Mouse (Mus musculus) neural tube, embryonic 15.5 days (tissue): Measurements from ENCODE around the gene Cyren. TPM values are rescaled to one million over a fixed set of nuclear protein-coding genes. Genes with fewer than 3 reads are reported as not detected.

Source experiments
- ATAC-seq: fragments of 200-750 bp; cut with Nextera tagmentation; 2 replicates; pipeline ENCODE4 v1.8.0; 2017; ENCODE audit warnings: mild to moderate bottlenecking, moderate TSS enrichment, moderate library complexity; ENCODE audit not compliant: low FRiP score
- H3K27ac ChIP-seq: fragments of 300-500 bp; sonication (generic); replicated peaks from 2 replicates; pipeline ENCODE4 v1.5.1; 2015; ENCODE audit warnings: mild to moderate bottlenecking, inconsistent platforms
- H3K27me3 ChIP-seq: fragments of 300-500 bp; sonication (generic); replicated peaks from 2 replicates; pipeline ENCODE4 v1.6.1; 2015; ENCODE audit warnings: inconsistent platforms
- H3K36me3 ChIP-seq: fragments of 300-500 bp; sonication (generic); 2 replicates; pipeline ENCODE4 v1.6.1; 2015; ENCODE audit warnings: inconsistent platforms
- H3K4me1 ChIP-seq: fragments of 300-500 bp; sonication (generic); 2 replicates; pipeline ENCODE4 v1.6.1; 2015; ENCODE audit warnings: inconsistent platforms
- H3K4me2 ChIP-seq: fragments of 300-500 bp; sonication (generic); 2 replicates; pipeline ENCODE4 v1.6.1; 2015; ENCODE audit warnings: inconsistent platforms, mild to moderate bottlenecking, moderate library complexity
- H3K4me3 ChIP-seq: fragments of 300-500 bp; sonication (generic); replicated peaks from 2 replicates; pipeline ENCODE4 v1.5.1; 2015; ENCODE audit warnings: mild to moderate bottlenecking, inconsistent platforms
- H3K9ac ChIP-seq: fragments of 300-500 bp; sonication (generic); replicated peaks from 2 replicates; pipeline ENCODE4 v1.6.1; 2015; ENCODE audit warnings: mild to moderate bottlenecking, inconsistent platforms
- H3K9me3 ChIP-seq: fragments of 300-500 bp; sonication (generic); replicated peaks from 2 replicates; pipeline ENCODE4 v1.6.1; 2016; ENCODE audit warnings: inconsistent platforms
- WGBS: fragments of 180-500 bp; shearing (Covaris S2); methylation state at CpG from one replicate; pipeline ENCODE4 v1.1.7; 2015; ENCODE audit warnings: mixed read lengths; 5-methylcytosine and 5-hydroxymethylcytosine counted together
- polyA plus RNA-seq: library from polyadenylated mRNA; unstranded; fragments of >200 nt; fragmentation: Nextera tagmentation; extraction: Ambion mirVana; gene quantifications from 2 replicates; pipeline ENCODE4 v1.2.1, GENCODE M21; 2015

Cyren gene
- polyA plus RNA-seq, 1 experiment from 2014 or later: 8.8 TPM

DNA sequence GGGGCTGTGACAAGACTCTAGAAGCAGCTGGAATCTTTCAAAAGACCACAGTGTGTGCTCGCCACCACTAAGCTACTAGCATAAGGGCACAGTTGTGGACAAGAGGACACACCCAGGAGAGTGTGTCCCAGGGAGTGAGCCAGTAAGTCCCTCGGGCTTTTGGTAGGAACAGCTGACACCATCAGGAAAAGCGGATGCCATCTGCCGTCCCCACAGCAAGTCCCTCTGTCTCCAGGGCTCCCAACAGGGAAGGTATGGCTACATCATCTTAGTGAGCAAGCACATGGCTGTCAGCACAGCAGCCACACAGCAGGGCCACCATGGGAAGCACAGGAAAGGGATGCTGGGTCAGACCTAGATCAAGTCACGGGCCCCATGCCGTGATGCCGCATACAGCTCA, 17.7 kb upstream of the Cyren start:
- ATAC-seq: no peak
- Histone ChIP-seq H3K27ac (no peak overlapping the region), H3K9ac (no peak overlapping the region), H3K4me1 (no peaks in the 10 kb centered on the region), H3K9me3 (no peaks in the 10 kb centered on the region), H3K4me3 (no peak overlapping the region), H3K27me3 (no peaks in the 10 kb centered on the region), H3K36me3 (peaks cover 67% of the 10 kb centered on the region), H3K4me2 (no peak overlapping the region)
- 89% methylated on average over 7 of the region's 7 CpGs for WGBS

DNA sequence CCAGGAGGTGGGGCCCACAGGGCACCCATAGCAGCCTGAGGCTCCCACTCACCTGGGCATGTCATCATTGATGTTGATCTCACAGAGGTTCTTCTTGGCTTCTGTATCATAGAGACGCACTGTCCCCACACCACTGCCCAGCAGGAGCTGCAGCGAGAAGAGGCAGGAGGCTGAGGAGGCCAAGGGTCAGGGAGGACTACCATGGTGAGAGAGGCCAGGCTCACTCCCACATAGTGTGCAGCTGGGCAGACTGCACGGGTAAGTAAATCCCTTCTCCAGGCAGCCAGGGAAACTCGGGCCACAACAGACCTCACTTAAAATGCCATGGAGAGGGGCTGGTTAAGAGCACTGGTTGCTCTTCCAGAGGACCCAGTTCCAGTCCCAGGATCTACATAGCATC, 11.3 kb upstream of the Cyren start:
- no peak overlapping the region for H3K27ac ChIP-seq
- no peaks in the 10 kb centered on the region; the same call in 1 of the 2 replicates for H3K4me1 ChIP-seq
- no peaks in the 10 kb centered on the region for H3K9me3 ChIP-seq
- H3K4me2 ChIP-seq: no peak overlapping the region
- peaks cover 73% of the 10 kb centered on the region for H3K36me3 ChIP-seq
- 61% methylated on average over 4 of the region's 4 CpGs for WGBS
- no peak for ATAC-seq
- no peak overlapping the region for H3K9ac ChIP-seq
- no peak overlapping the region for H3K4me3 ChIP-seq
- no peaks in the 10 kb centered on the region for H3K27me3 ChIP-seq

DNA sequence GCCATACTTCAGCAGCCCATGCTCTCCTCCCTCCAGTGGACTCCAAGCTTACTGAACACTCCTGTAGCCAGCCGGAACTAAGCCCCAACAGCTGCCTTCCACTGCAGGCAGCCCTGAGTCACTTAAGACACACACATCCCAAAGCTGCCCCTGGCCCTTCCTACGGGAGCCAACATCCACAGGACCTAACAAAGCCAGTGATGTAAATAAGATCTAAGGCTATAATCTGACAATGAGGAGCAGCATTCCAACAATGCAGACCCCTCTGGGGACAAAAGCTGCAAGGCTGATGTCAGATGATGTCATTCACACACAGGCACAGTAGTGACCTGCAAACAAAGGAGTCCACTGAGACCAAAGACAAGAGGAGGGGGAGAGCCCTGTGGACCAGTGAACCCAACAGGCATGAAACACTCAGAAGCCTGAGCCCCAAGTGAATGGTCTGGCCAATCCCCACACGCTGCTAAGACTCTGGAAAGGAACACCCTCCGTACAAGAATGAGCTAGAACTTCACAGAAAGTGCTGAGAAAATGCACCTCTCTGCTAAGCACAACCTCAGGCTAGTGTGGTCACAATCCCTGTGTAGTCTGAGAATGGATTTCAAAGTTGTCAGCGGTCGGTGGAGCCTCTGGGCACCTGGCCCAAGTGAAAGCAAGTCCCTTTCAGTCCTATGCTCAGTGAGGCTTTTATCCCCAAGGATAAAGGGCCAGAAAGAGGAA, 9.4 kb upstream of the Cyren start:
- Histone ChIP-seq H3K9me3 (no peaks in the 10 kb centered on the region), H3K4me3 (no peak overlapping the region), H3K4me2 (no peak overlapping the region), H3K27ac (no peak overlapping the region), H3K9ac (no peak overlapping the region), H3K4me1 (no peaks in the 10 kb centered on the region; the same call in 1 of the 2 replicates), H3K36me3 (peaks cover 74% of the 10 kb centered on the region), H3K27me3 (no peaks in the 10 kb centered on the region)
- ATAC-seq: no peak
- 32% methylated on average over 6 of the region's 6 CpGs for WGBS

DNA sequence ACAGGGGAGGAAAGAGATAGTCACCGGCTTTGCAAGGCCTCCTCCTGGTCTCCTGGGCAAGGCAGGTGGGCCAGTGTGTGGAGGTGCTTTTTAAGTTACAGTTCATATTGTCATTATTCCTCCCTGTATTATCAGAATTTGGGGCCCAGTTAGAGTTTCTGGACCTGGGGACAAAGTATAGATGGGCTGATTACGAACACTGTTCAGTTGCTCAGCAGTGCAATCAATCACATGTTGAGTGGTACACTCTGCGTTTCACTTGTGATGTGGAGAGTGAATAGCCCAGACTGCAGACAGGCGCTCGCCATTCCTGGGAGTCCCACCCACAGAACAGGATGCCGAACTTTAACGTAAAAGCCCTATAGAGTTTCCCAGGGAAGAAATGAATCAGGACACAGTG, 6.9 kb upstream of the Cyren start:
- ATAC-seq: no peak
- peaks cover 62% of the 10 kb centered on the region for H3K36me3 ChIP-seq
- no peak overlapping the region for H3K4me2 ChIP-seq
- no peaks in the 10 kb centered on the region for H3K9me3 ChIP-seq
- H3K27me3 ChIP-seq: no peaks in the 10 kb centered on the region
- H3K27ac ChIP-seq: no peak overlapping the region
- H3K9ac ChIP-seq: no peak overlapping the region
- H3K4me1 ChIP-seq: no peaks in the 10 kb centered on the region; the same call in 1 of the 2 replicates
- WGBS: 82% methylated on average over 7 of the region's 7 CpGs
- H3K4me3 ChIP-seq: no peak overlapping the region

DNA sequence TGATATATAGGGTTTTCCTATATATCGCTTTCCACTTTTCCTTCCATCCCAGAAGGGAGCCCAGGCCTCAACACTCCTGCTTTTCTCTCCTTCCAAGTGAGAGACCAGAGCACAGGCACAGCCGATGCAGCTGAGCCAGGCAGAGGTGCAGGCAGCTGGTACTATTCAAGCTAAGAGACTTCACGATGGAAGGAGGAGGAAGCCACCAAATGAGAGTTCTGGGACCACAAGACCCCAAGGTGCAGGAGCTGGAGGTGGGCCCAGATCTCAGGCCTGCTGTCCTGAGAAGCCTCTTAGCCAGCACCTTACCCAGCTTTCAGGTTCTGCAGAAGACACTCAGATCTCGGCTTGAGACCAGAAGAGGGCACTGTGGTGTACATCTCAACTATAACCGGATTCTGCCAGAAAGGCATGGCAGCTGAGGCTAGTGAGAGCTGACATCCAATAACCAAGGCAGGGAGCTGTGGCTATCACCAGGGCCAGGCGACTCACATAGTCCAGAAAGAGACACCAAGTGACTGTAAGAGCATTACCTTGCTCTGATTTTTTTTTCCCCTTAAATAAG, 2.1 kb upstream of the Cyren start:
- H3K36me3 ChIP-seq: peaks cover 36% of the 10 kb centered on the region
- no peak overlapping the region for H3K9ac ChIP-seq
- H3K9me3 ChIP-seq: no peaks in the 10 kb centered on the region
- no peak overlapping the region for H3K4me3 ChIP-seq
- no peak overlapping the region for H3K27ac ChIP-seq
- WGBS: 58% methylated on average over 6 of the region's 6 CpGs
- no peak overlapping the region for H3K4me2 ChIP-seq
- H3K4me1 ChIP-seq: peaks cover 22% of the 10 kb centered on the region
- no peak for ATAC-seq
- H3K27me3 ChIP-seq: no peaks in the 10 kb centered on the region

DNA sequence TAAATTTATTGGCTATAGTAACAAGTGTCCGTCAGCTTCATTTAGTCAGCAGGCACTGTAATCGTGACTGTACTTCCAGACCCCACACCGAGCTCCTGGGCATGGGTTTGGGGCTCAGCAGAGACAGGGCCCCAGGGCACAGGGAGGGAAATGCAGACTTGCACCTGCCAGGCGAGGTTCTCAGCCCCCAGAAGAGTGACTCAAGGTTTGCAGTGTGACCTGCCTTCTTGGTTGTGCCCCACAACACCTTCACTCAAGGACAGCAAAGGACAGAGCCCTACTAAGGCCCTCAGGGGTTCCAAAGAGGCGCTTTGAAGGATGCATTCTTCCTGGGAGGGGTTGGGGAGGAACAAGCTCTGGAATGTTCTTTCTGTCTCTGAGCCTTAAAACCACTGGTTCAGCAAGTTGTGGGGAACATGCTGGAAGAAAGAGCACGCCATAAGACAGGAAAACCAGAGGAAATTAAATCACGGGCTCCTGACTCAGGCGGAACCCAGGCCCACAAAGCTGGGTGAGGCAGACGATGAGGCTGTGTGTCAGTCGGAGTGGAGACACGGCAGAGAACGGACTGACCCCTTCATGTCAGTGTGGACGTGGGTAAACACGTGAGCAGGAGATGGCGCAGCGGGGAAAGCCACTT, 1.4 kb upstream of the Cyren start:
- peaks cover 22% of the 10 kb centered on the region for H3K4me1 ChIP-seq
- H3K4me3 ChIP-seq: no peak overlapping the region
- H3K27me3 ChIP-seq: no peaks in the 10 kb centered on the region
- H3K4me2 ChIP-seq: no peak overlapping the region
- no peak overlapping the region for H3K27ac ChIP-seq
- no peaks in the 10 kb centered on the region for H3K9me3 ChIP-seq
- 90% methylated on average over 16 of the region's 16 CpGs for WGBS
- H3K36me3 ChIP-seq: peaks cover 29% of the 10 kb centered on the region
- H3K9ac ChIP-seq: no peak overlapping the region
- ATAC-seq: no peak

DNA sequence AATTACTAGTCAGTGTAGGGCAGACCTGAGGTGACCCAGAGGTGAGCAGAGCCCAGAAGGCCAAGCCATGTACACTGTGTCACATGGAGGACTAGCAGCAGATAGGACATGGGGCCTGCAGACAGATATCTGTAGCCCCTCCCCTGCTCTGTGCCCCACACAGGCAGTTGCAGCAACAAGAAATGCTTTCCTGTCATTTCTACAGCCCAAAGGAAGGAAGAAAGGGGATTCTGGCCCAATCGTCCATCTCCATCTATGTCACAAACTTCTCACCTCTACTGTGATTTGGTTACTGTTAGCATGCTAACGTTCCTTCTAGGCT, 1.1 kb downstream of the Cyren start:
- H3K27ac ChIP-seq: peak overlapping the region; percentile 93
- 40% methylated on average over 2 of the region's 2 CpGs for WGBS

DNA sequence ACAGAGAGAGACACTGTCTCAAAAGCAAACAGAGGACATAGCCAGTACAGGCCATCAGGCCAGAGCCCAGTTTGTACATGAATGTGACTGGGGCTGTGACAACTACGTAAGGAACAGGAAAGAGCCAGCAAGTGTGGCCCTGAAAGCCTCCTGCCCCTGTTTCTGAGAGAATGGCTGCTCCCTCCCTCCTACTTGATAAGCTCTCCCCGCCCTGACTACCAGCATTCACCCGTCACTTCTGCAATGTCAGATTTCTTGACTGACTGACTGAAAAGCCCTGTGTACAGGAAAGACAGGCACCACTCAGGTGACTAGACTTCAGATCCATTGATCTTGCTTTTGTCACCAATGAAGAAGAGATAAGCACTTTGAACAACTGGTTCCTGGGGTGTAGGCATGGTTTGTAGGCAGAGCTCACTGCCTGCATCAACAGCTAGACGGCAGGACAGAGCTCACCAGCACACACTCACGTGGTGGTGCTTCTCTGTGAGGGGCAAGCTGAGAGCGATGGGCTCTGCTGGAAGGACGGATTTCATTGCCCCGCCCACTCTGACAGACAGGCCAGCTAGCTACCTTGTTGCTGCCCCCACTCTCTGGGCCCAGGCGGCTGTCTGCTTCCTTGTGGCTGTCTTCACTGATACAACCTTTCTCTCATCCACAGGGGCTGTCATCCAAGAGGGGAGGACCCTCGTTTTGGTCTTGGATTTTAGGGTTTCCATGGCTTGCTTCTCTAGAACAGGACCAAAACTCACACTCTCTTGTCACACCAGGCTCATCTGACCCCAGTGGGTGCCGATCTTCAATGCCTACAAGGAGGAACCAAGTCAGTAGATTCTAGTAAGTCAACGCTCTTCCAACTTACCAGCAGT, 1.7 kb downstream of the Cyren start:
- H3K9me3 ChIP-seq: no peaks in the 10 kb centered on the region
- no peaks in the 10 kb centered on the region for H3K27me3 ChIP-seq
- ATAC-seq: no peak
- peak overlapping the region; percentile 93; the same call in 1 of the 2 replicates for H3K27ac ChIP-seq
- WGBS: 73% methylated on average over 12 of the region's 12 CpGs
- H3K4me3 ChIP-seq: peak overlapping the region; percentile 72; the same call in 1 of the 2 replicates
- H3K4me2 ChIP-seq: peak overlapping the region; percentile 68
- H3K4me1 ChIP-seq: peaks cover 22% of the 10 kb centered on the region
- 0 out of 2 replicates have a peak overlapping the region, but pooled peaks have one; percentile 17 for H3K9ac ChIP-seq
- 0 out of 2 replicates have a peak, but pooled peaks cover 6% of the 10 kb centered on the region for H3K36me3 ChIP-seq

More for the DNA sequence above, 1.1 kb downstream of the Cyren start:
- Histone ChIP-seq H3K4me3 (peak overlapping the region; percentile 72), H3K4me1 (peaks cover 22% of the 10 kb centered on the region), H3K36me3 (0 out of 2 replicates have a peak, but pooled peaks cover 8% of the 10 kb centered on the region), H3K9ac (peak overlapping the region; percentile 81; the same call in 1 of the 2 replicates), H3K9me3 (no peaks in the 10 kb centered on the region), H3K27me3 (no peaks in the 10 kb centered on the region), H3K4me2 (peak overlapping the region; percentile 68)
- ATAC-seq: no peak

DNA sequence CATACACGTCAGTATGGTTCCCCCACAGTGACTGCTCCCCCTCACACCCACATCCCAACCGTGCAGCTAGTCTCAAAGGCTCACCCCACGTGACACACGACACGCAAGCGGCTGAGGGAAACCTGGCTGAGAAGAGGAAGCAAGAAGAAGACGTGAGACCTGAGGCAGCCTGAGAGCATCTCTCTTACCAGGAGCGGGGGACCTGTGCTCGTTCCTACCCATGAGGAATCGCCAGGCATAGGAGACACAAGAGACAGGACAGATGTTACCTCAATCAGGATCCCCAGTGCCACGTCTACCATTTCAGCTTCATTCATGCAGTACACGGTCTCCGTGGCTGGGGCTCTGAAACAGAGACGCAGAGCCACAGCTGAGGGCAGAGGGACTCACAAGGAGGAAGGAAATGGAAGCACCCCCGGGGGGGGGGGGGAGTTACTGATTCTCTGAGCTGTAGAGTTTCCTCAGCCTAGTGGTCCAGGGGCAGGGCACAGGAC, 2.5 kb downstream of the Cyren start:
- H3K4me1 ChIP-seq: peaks cover 22% of the 10 kb centered on the region
- WGBS: 91% methylated on average over 15 of the region's 15 CpGs
- H3K27me3 ChIP-seq: no peaks in the 10 kb centered on the region
- no peaks in the 10 kb centered on the region for H3K9me3 ChIP-seq
- no peak for ATAC-seq
- no peaks in the 10 kb centered on the region for H3K36me3 ChIP-seq
- H3K9ac ChIP-seq: no peak overlapping the region
- no peak overlapping the region for H3K4me3 ChIP-seq
- no peak overlapping the region for H3K4me2 ChIP-seq
- H3K27ac ChIP-seq: no peak overlapping the region

DNA sequence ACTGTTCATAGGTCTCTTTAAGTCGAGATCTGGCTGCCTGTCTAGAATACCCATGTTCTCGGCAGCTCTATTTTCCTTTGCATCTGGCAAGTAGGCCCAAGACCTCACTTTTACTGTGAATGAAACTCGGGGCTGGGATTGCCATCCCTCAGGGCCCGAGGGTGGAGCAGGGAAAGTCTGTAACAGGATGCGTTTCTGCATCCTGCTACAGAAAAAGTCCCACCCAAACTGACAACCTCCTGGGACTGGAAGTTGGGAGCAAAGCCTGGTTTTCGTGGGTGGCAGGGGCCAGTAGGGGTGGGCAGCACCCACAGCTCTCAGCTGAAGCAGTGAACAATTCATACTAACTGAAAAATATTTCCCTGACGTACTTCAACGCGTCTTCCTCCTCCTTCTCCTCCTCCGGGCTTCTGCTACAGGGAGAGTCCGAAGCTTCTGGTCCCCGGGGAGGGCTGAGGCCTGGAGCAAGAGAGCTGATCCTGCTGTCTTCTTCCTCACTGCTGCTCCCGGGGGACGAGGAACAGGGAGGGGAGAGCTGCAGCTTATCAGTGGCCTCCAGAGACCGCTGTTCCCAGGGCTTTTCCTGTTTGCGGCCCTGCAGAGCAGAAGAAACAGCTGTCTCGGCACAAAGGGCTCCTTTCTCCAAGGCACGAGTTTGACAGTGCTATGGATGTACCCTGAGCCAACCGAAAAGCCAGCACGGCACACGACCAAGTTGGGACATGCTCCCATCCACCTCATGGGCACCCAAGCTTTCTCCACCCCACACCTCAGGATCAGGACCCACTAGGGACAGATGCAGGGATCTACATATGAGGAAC, 3.5 kb downstream of the Cyren start:
- Histone ChIP-seq H3K36me3 (no peaks in the 10 kb centered on the region), H3K27me3 (no peaks in the 10 kb centered on the region), H3K9ac (no peak overlapping the region), H3K4me3 (no peak overlapping the region), H3K27ac (0 out of 2 replicates have a peak overlapping the region, but pooled peaks have one; percentile 13), H3K4me1 (peaks cover 22% of the 10 kb centered on the region), H3K9me3 (no peaks in the 10 kb centered on the region), H3K4me2 (no peak overlapping the region)
- WGBS: 77% methylated on average over 21 of the region's 21 CpGs
- ATAC-seq: no peak
